Mouse (Mus musculus): ENCODE measurements at regions not wholly inside any gene's neighbourhood (a gene's known extent, or its start where the extent isn't known, plus 50 kb on each side); places are given as distances from the start of the nearest gene placed in this dataset.

GRCm38 (mm10) chr19:33072299-33072698 lies 315.0 kb downstream of the Pten start:
- TF ChIP-seq CTCF (IDR thresholded peaks at IDR 0.05) (no peak), POLR2A (IDR thresholded peaks at IDR 0.05; ENCODE audit: insufficient read depth, low read depth, low read length) (no peak), EP300 (IDR thresholded peaks at IDR 0.05; ENCODE audit: insufficient read depth, low read depth, low read length) (no peak)
